Mouse (Mus musculus) brain, embryonic 14.5 days (tissue): Measurements from ENCODE around the gene Efna4. TPM values are rescaled to one million over a fixed set of nuclear protein-coding genes. Genes with fewer than 3 reads are reported as not detected.

Source experiments
- DNase-seq: peaks from one replicate; pipeline ENCODE4 v3.0.0-alpha.2; 2011; ENCODE audit warnings: low read depth
- CTCF ChIP-seq: fragments of 200-500 bp; IDR thresholded peaks from 2 replicates; pipeline ENCODE4 v1.5.1; 2012; ENCODE audit warnings: inconsistent platforms, mild to moderate bottlenecking, moderate library complexity, borderline replicate concordance; ENCODE audit not compliant: insufficient read depth, insufficient read length; ENCODE audit errors: extremely low read depth
- POLR2A ChIP-seq: fragments of 200-500 bp; IDR thresholded peaks from 2 replicates; pipeline ENCODE4 v1.6.1; 2012; ENCODE audit warnings: mild to moderate bottlenecking, inconsistent platforms, borderline replicate concordance; ENCODE audit not compliant: poor library complexity, insufficient read depth, insufficient read length, severe bottlenecking; ENCODE audit errors: extremely low read depth
- polyA plus RNA-seq: library from polyadenylated mRNA; depleted of rRNA; stranded (reverse); fragments of >200 nt; gene quantifications from 2 replicates; pipeline ENCODE4 v1.2.3, GENCODE M21; 2012

Efna4 gene
- polyA plus RNA-seq, 1 experiment = 12.6 TPM

- no peak for DNase-seq
- no peak for TF ChIP-seq POLR2A
- TF ChIP-seq CTCF = no peak
These were observed 42.5 kb upstream of the Efna4 start for GRCm38 (mm10) chr3:89380291-89380690.

GRCm38 (mm10) chr3:89379388-89380131 is 41.7 kb upstream of the Efna4 start:
- TF ChIP-seq CTCF (no peak), POLR2A (no peak)
- no peak for DNase-seq

GRCm38 (mm10) chr3:89378394-89379067 is 40.7 kb upstream of the Efna4 start:
- peak; percentile 95 for TF ChIP-seq CTCF
- 0 out of 2 replicates have a peak, but pooled peaks have one; percentile 13 for TF ChIP-seq POLR2A
- DNase-seq = peak; percentile 86

GRCm38 (mm10) chr3:89377831-89378230 is 40.0 kb upstream of the Efna4 start:
- DNase-seq = no peak
- TF ChIP-seq POLR2A (no peak), CTCF (no peak)

- DNase-seq = no peak
These were observed 35.9 kb upstream of the Efna4 start for GRCm38 (mm10) chr3:89373581-89374231.

GRCm38 (mm10) chr3:89367338-89367737 is 29.5 kb upstream of the Efna4 start:
- no peak for DNase-seq
- TF ChIP-seq CTCF = no peak

More at GRCm38 (mm10) chr3:89373581-89374231, 35.9 kb upstream of the Efna4 start:
- TF ChIP-seq POLR2A = no peak
- no peak for TF ChIP-seq CTCF

GRCm38 (mm10) chr3:89365486-89366414 is 27.9 kb upstream of the Efna4 start:
- DNase-seq = no peak
- TF ChIP-seq CTCF (no peak), POLR2A (no peak)

GRCm38 (mm10) chr3:89365153-89365485 is 27.3 kb upstream of the Efna4 start, which contains the start of gene Dcst1:
Gene Dcst1, minus strand, starts transcription at chr3:89365253.
- TF ChIP-seq POLR2A = no peak
- no peak for TF ChIP-seq CTCF
- no peak for DNase-seq

GRCm38 (mm10) chr3:89364631-89365030 is 26.8 kb upstream of the Efna4 start:
- no peak for TF ChIP-seq CTCF
- TF ChIP-seq POLR2A = no peak
- DNase-seq = no peak

GRCm38 (mm10) chr3:89361675-89362074 is 23.8 kb upstream of the Efna4 start, which contains the start of gene Dcst2:
Gene Dcst2, plus strand, starts transcription at chr3:89361975.
- no peak for TF ChIP-seq POLR2A
- no peak for TF ChIP-seq CTCF
- DNase-seq = no peak
